ENCODE assay signal across 9 mouse cellular contexts in the genomic region with DNA sequence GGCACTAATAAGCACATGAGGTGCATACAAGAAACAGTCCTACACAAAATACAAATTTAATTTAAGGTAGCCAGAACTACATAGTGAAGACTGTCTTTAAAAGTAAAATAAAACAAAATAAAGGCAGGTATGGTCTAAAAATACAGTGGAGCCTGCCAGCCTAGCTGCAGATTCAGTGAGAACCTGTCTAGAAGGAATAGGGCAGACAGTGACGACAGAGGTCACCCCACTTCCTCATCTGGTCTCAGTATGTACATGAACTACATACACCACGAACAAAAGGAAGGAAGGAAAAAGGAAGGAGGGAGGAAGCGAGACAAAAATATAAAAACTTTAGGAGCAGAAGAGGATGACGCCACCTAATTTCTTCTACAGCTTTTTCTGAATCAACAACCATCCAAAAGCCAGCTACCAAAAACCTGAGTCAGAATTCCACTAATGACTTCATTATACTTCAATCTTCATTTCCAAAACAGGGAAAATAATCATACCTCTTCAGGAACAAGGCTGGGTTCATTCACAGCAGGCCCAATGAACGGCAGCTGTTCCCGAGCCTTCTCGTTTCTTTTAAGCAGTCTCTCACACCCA. TPM values are rescaled to one million over a fixed set of nuclear protein-coding genes. Genes with fewer than 3 reads are reported as not detected.
DNase-seq lines count a peak whose midpoint lies in the region; ATAC-seq and TF ChIP-seq lines count a peak whose summit lies in the region.
"Had no signal": no experiment of that assay in that cellular context is flagged by ENCODE, and none has a peak within 500 bp of the region (broad histone marks: within the 10 kb centered on the region; RNA-seq: fewer than 3 reads in every experiment).

No protein-coding gene starts in this region.

- WGBS in limb, embryonic 13.5 days = 74% methylated on average over 7 of the region's 7 CpGs
- 86% methylated on average over 7 of the region's 7 CpGs for WGBS in limb, embryonic 10.5 days

- TF ChIP-seq CTCF in ES-Bruce4 (IDR thresholded peaks at IDR 0.05; ENCODE audit: low read depth, low read length) = no peak
- no peak for TF ChIP-seq CTCF in cortical plate, adult 2 months (IDR thresholded peaks at IDR 0.05; ENCODE audit: extremely low read depth, insufficient read depth, low read length)

- H3K4me3 ChIP-seq in limb, embryonic 13.5 days = no peak overlapping the region
- no peak overlapping the region for H3K4me3 ChIP-seq in limb, embryonic 10.5 days
- no peak overlapping the region for H3K4me3 ChIP-seq in ES-Bruce4 (ENCODE audit: low read depth, low read length)
- no peak overlapping the region for H3K4me3 ChIP-seq in cortical plate, adult 2 months (ENCODE audit: insufficient read depth, low read length)

- no peak for DNase-seq in limb, embryonic 10.5 days (ENCODE audit: low spot score)
- peak; percentile 77 for DNase-seq in lung, postnatal 36 days
- no peak for DNase-seq in right cerebral cortex, postnatal 4 days
- no peak for DNase-seq in layer of hippocampus, postnatal 25 days (ENCODE audit: extremely low spot score in 1 of 2, low spot score in 1 of 2)
- DNase-seq: kidney, adult 11 months; right cerebral cortex, adult 18-20 months had no signal

- no peaks in the 10 kb centered on the region for H3K9me3 ChIP-seq in limb, embryonic 13.5 days
- H3K9me3 ChIP-seq in limb, embryonic 10.5 days (replicated peaks) = no peaks in the 10 kb centered on the region
- no peaks in the 10 kb centered on the region for H3K9me3 ChIP-seq in ES-Bruce4 (replicated peaks; ENCODE audit: control insufficient read depth, insufficient read depth, low read length, poor library complexity, severe bottlenecking)

- peaks cover 59% of the 10 kb centered on the region for H3K4me1 ChIP-seq in limb, embryonic 13.5 days
- peaks cover 42% of the 10 kb centered on the region for H3K4me1 ChIP-seq in limb, embryonic 10.5 days
- H3K4me1 ChIP-seq in ES-Bruce4 (ENCODE audit: control insufficient read depth, insufficient read depth, low read length) = no peaks in the 10 kb centered on the region
- peaks cover 18% of the 10 kb centered on the region for H3K4me1 ChIP-seq in cortical plate, adult 2 months (ENCODE audit: control insufficient read depth, insufficient read depth, low read length)

- no peak overlapping the region; the same call in 1 of the 2 replicates for H3K9ac ChIP-seq in limb, embryonic 13.5 days
- H3K9ac ChIP-seq in ES-Bruce4 (ENCODE audit: low read depth, poor library complexity, severe bottlenecking) = peak overlapping the region; percentile 32; the same call in 1 of the 2 replicates

- H3K4me2 ChIP-seq in limb, embryonic 13.5 days (replicated peaks) = no peak overlapping the region

- H3K27me3 ChIP-seq in limb, embryonic 13.5 days = no peaks in the 10 kb centered on the region
- H3K27me3 ChIP-seq in limb, embryonic 10.5 days (ENCODE audit: low read depth, poor library complexity, severe bottlenecking) = no peaks in the 10 kb centered on the region
- no peaks in the 10 kb centered on the region for H3K27me3 ChIP-seq in ES-Bruce4 (ENCODE audit: control insufficient read depth, insufficient read depth, low read length, poor library complexity, severe bottlenecking)

- no peak for TF ChIP-seq POLR2A in ES-Bruce4 (IDR thresholded peaks at IDR 0.05; ENCODE audit: insufficient read depth, low read length)
- no peak for TF ChIP-seq POLR2A in cortical plate, adult 2 months (IDR thresholded peaks at IDR 0.05; ENCODE audit: extremely low read depth, insufficient read depth, low read length)

- peaks cover 32% of the 10 kb centered on the region for H3K36me3 ChIP-seq in limb, embryonic 13.5 days
- peaks cover 56% of the 10 kb centered on the region for H3K36me3 ChIP-seq in limb, embryonic 10.5 days
- H3K36me3 ChIP-seq in ES-Bruce4 (ENCODE audit: control insufficient read depth, insufficient read depth, low read length, poor library complexity, severe bottlenecking) = peaks cover 4% of the 10 kb centered on the region

- no peak for ATAC-seq in limb, embryonic 13.5 days (ENCODE audit: low FRiP score, low read depth)

- no peak for TF ChIP-seq EP300 in ES-Bruce4 (IDR thresholded peaks at IDR 0.05; ENCODE audit: insufficient read depth, low read depth, low read length)

- peak overlapping the region; percentile 58; the same call in 1 of the 2 replicates for H3K27ac ChIP-seq in limb, embryonic 13.5 days
- H3K27ac ChIP-seq in limb, embryonic 10.5 days = no peak overlapping the region
- peak overlapping the region; percentile 21; the same call in 1 of the 2 replicates for H3K27ac ChIP-seq in ES-Bruce4 (ENCODE audit: insufficient read depth, low read length)
- H3K27ac ChIP-seq in cortical plate, adult 2 months (ENCODE audit: insufficient read depth, low read length) = 0 out of 2 replicates have a peak overlapping the region, but pooled peaks have one; percentile 14

RNA-seq across cellular contexts. Expression of gene Chd2, which starts 10.0 kb away (rescaled TPM):
- polyA plus RNA-seq in limb, embryonic 13.5 days (2015; fragmentation: Nextera tagmentation; extraction: Ambion mirVana) = 62.5 and 66.3 TPM in 2 replicates
- 33.7 and 53.2 TPM in 2 replicates for polyA plus RNA-seq in limb, embryonic 10.5 days (2016; fragmentation: Nextera tagmentation; extraction: Ambion mirVana)
- polyA plus RNA-seq in ES-Bruce4 (2011; ENCODE audit: insufficient read depth, insufficient read length, low read depth, missing spikeins) = 103 and 104 TPM in 2 replicates
- 31.6 and 33.5 TPM in 2 replicates for polyA plus RNA-seq in cortical plate, adult 2 months (2012; rRNA removed)
- total RNA-seq in layer of hippocampus, postnatal 25 days (2021) = 10 to 100 TPM; 44.2 to 53.1 TPM
